Mouse (Mus musculus) megakaryocyte, embryonic 14.5 days (primary cell): ENCODE measurements at regions not wholly inside any gene's neighbourhood (a gene's known extent, or its start where the extent isn't known, plus 50 kb on each side); places are given as distances from the start of the nearest gene placed in this dataset.

Source experiments
- H3K27me3 ChIP-seq: replicated peaks from 2 replicates; pipeline ENCODE3; 2012; ENCODE audit warnings: inconsistent platforms
- H3K36me3 ChIP-seq: replicated peaks from 2 replicates; pipeline ENCODE3; 2012; ENCODE audit warnings: low read length, inconsistent platforms, mixed read lengths
- H3K4me1 ChIP-seq: 2 replicates; pipeline ENCODE4 v1.6.1; 2012; ENCODE audit warnings: inconsistent platforms
- H3K4me3 ChIP-seq: replicated peaks from 2 replicates; pipeline ENCODE3; 2012; ENCODE audit warnings: moderate library complexity, mild to moderate bottlenecking, inconsistent platforms
- H3K9me3 ChIP-seq: 2 replicates; pipeline ENCODE4 v1.6.1; 2012; ENCODE audit warnings: inconsistent platforms
- FLI1 ChIP-seq: IDR thresholded peaks from 2 replicates; pipeline ENCODE4 v1.6.1; 2012; ENCODE audit warnings: low read length, inconsistent platforms, mixed read lengths
- GATA1 ChIP-seq: IDR thresholded peaks from 3 replicates; pipeline ENCODE4 v1.6.1; 2012; ENCODE audit warnings: mixed read lengths, low read length, inconsistent platforms, borderline replicate concordance

DNA sequence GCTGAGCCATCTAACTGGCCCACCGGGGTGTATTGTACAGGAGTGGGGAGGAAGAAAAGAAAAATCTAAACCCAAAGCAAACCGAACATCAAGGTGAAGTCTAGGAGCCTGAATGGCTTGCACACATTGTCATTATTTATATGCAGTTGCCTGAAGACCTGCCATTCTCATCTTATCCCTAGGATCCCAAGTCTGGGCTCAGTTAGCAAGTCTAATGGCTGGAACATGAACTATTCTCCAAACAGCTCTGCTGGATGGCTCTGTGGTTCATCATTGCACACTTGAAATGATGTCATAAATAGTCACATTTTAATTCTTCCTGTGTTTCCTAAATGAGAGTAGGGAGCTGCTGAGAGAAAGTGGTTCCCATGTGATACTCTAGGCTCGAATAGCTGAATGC lies 219.6 kb upstream of the Mpped2 start:
- Histone ChIP-seq H3K4me3 (no peak overlapping the region), H3K36me3 (no peaks in the 10 kb centered on the region), H3K9me3 (0 out of 2 replicates have a peak, but pooled peaks cover 11% of the 10 kb centered on the region), H3K4me1 (no peaks in the 10 kb centered on the region), H3K27me3 (no peaks in the 10 kb centered on the region)
- TF ChIP-seq FLI1 (no peak), GATA1 (no peak)

DNA sequence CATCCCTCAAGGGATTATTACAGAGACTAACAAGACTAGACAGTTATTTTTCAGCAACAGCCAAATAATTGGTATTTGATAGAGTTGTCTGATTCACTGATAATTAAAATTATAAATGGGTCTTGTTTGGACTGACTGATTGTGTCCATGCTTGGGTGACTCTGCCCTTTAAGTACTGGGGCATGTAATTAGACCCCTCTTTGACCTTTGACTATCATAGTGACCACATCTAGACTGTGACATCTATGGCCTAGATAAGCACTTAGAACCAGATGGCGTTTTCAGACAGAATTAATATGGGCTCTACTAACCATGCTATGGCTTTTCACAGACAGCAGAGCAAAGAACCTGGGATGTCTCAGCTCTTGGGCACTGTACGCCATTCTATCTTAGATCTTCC lies 215.1 kb upstream of the Mpped2 start:
- no peaks in the 10 kb centered on the region for H3K27me3 ChIP-seq
- no peaks in the 10 kb centered on the region for H3K4me1 ChIP-seq
- TF ChIP-seq FLI1 (no peak), GATA1 (no peak)
- 0 out of 2 replicates have a peak, but pooled peaks cover 3% of the 10 kb centered on the region for H3K9me3 ChIP-seq
- H3K36me3 ChIP-seq: no peaks in the 10 kb centered on the region
- no peak overlapping the region for H3K4me3 ChIP-seq

DNA sequence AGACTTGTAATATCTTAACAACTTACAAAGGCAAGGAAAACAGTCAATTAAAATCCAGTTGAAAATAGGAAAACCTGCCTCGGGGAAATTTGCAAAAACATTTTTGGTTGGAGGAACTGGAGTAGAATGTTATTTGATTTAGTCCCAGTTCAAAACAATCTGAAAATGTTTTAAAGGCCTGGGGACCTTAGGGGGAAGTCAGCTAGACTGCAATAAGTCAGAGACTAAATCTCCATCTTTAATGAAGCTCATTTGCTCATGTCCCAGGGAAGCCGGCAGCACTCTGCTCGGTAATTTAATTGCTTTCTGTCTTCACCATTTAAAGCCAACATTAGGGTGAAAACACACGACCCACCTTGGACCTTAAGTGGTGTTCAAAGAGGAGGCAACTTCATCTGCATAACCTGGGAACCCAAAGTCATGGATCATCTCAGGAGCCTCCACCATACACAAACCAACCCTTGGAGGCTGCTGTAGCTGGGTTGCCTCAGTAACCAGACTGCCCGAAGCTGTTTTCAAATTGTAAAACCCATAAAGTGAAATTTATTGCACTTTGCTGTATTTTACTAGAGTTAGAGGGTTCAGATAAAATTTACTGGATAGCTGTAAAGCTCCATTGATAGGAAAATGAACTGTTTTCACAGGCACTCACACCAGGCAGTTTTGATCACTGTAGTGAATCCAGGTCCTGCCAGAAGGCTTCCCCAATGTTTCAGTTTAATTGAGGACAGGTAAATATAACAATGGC lies 205.6 kb upstream of the Mpped2 start:
- Histone ChIP-seq H3K36me3 (no peaks in the 10 kb centered on the region), H3K27me3 (no peaks in the 10 kb centered on the region), H3K4me1 (no peaks in the 10 kb centered on the region), H3K9me3 (peaks cover 19% of the 10 kb centered on the region; the same call in 1 of the 2 replicates), H3K4me3 (no peak overlapping the region)
- no peak for TF ChIP-seq GATA1

- no peak overlapping the region for H3K4me3 ChIP-seq
- H3K36me3 ChIP-seq: no peaks in the 10 kb centered on the region
- no peaks in the 10 kb centered on the region for H3K4me1 ChIP-seq
- TF ChIP-seq GATA1 (no peak), FLI1 (no peak)
- no peaks in the 10 kb centered on the region for H3K27me3 ChIP-seq
- H3K9me3 ChIP-seq: peaks cover 12% of the 10 kb centered on the region
These were observed 194.3 kb upstream of the Mpped2 start for GRCm38 (mm10) chr2:106498735-106499134.

DNA sequence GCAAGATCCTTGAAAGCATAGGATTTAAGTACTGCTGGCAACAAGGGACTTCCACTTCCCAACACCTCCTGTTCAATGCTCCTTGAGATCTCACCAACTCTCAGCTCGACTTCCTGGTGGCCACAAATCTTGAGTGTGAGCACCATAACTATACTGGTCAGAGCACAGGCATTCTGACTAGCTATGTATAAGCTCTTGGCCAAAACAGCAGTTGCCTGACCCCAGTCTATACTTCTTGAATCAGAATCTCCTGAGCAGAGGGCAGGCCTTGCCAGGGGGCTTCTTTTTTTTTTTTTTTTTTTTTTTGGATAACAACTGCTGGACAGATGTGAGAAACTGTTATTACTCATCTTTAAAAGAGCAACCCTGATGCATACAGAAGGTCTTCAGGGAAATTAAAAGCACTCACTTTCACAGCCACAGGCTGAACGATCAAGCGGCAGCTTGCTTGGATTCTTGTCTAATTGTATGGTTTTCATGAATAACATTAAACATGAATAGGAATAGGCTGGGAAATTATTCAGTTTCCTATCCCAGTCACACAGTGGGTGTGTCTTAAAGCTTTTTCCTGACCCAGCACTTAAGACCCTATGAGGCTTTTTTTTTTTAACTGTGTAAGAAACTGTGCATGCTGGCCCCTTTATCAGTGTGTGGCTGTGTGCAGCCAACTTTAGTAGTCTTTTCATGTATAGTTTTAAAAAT lies 193.7 kb upstream of the Mpped2 start:
- Histone ChIP-seq H3K36me3 (no peaks in the 10 kb centered on the region), H3K4me1 (no peaks in the 10 kb centered on the region), H3K4me3 (no peak overlapping the region), H3K27me3 (no peaks in the 10 kb centered on the region), H3K9me3 (peaks cover 12% of the 10 kb centered on the region)
- TF ChIP-seq FLI1 (no peak), GATA1 (no peak)

GRCm38 (mm10) chr2:106504933-106505420 lies 188.1 kb upstream of the Mpped2 start:
- Histone ChIP-seq H3K4me1 (no peaks in the 10 kb centered on the region), H3K4me3 (no peak overlapping the region), H3K36me3 (no peaks in the 10 kb centered on the region), H3K9me3 (peaks cover 6% of the 10 kb centered on the region; the same call in 1 of the 2 replicates), H3K27me3 (no peaks in the 10 kb centered on the region)
- TF ChIP-seq GATA1: no peak

DNA sequence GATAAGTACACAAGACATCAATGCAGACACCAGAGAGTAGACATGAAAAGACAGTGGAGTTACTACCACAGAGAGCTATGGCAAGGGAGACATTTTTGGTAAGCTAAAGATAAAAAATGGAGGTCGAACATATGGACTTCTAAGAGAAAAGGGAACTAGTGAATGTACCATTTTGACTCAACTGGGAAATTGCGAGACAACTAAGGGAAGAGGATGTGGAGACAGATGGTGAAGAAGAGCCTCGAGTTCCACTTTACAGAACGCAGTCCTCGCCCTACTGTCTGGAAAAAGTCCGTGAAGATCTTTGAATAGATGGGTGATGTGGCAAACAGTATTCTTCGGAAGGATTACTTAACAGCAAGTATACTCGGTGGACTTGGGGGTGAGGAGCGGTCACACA lies 181.2 kb upstream of the Mpped2 start:
- no peak overlapping the region for H3K4me3 ChIP-seq
- TF ChIP-seq GATA1 (no peak), FLI1 (no peak)
- no peaks in the 10 kb centered on the region for H3K4me1 ChIP-seq
- no peaks in the 10 kb centered on the region for H3K27me3 ChIP-seq
- H3K36me3 ChIP-seq: no peaks in the 10 kb centered on the region
- H3K9me3 ChIP-seq: peaks cover 20% of the 10 kb centered on the region

GRCm38 (mm10) chr2:106512338-106513024 lies 180.6 kb upstream of the Mpped2 start:
- H3K4me1 ChIP-seq: no peaks in the 10 kb centered on the region
- H3K9me3 ChIP-seq: peaks cover 20% of the 10 kb centered on the region
- H3K27me3 ChIP-seq: no peaks in the 10 kb centered on the region
- TF ChIP-seq GATA1 (no peak), FLI1 (no peak)
- H3K36me3 ChIP-seq: no peaks in the 10 kb centered on the region
- H3K4me3 ChIP-seq: no peak overlapping the region

GRCm38 (mm10) chr2:106513025-106513386 lies 180.1 kb upstream of the Mpped2 start:
- no peaks in the 10 kb centered on the region for H3K27me3 ChIP-seq
- no peak overlapping the region for H3K4me3 ChIP-seq
- H3K4me1 ChIP-seq: no peaks in the 10 kb centered on the region
- peaks cover 17% of the 10 kb centered on the region for H3K9me3 ChIP-seq
- H3K36me3 ChIP-seq: no peaks in the 10 kb centered on the region
- TF ChIP-seq GATA1: no peak
- no peak for TF ChIP-seq FLI1

GRCm38 (mm10) chr2:106517224-106517623 lies 175.8 kb upstream of the Mpped2 start:
- Histone ChIP-seq H3K9me3 (peaks cover 11% of the 10 kb centered on the region), H3K27me3 (no peaks in the 10 kb centered on the region)
- no peak for TF ChIP-seq GATA1
- TF ChIP-seq FLI1: no peak

More at GRCm38 (mm10) chr2:106517224-106517623, 175.8 kb upstream of the Mpped2 start:
- Histone ChIP-seq H3K4me1 (no peaks in the 10 kb centered on the region), H3K36me3 (no peaks in the 10 kb centered on the region), H3K4me3 (no peak overlapping the region)
